Mouse (Mus musculus) thymus, adult 2 months (tissue): Measurements from ENCODE around the gene Cfl1. TPM values are rescaled to one million over a fixed set of nuclear protein-coding genes. Genes with fewer than 3 reads are reported as not detected.

ENCODE experiments used
- DNase-seq: peaks from one replicate; pipeline ENCODE4 v3.0.0; 2021
- H3K27ac ChIP-seq: fragments of 200-500 bp; 2 replicates; pipeline ENCODE4 v1.5.1; 2012; ENCODE audit warnings: low read length, control low read depth; ENCODE audit not compliant: control insufficient read depth, insufficient read depth
- H3K27me3 ChIP-seq: fragments of 200-500 bp; 2 replicates; pipeline ENCODE4 v1.6.1; 2012; ENCODE audit warnings: mild to moderate bottlenecking, low read length, moderate library complexity, mixed read lengths; ENCODE audit not compliant: control insufficient read depth, insufficient read depth
- H3K36me3 ChIP-seq: fragments of 200-500 bp; 2 replicates; pipeline ENCODE4 v1.6.1; 2012; ENCODE audit warnings: mild to moderate bottlenecking, low read length, moderate library complexity; ENCODE audit not compliant: control insufficient read depth, insufficient read depth
- H3K4me1 ChIP-seq: fragments of 200-500 bp; replicated peaks from 2 replicates; pipeline ENCODE4 v1.6.1; 2012; ENCODE audit warnings: low read length; ENCODE audit not compliant: control insufficient read depth, insufficient read depth
- H3K4me3 ChIP-seq: fragments of 200-500 bp; 2 replicates; pipeline ENCODE4 v1.5.1; 2012; ENCODE audit warnings: mild to moderate bottlenecking, low read length, control low read depth, moderate library complexity; ENCODE audit not compliant: control insufficient read depth, insufficient read depth
- CTCF ChIP-seq: fragments of 200-500 bp; IDR thresholded peaks from 2 replicates; pipeline ENCODE4 v1.5.1; 2012; ENCODE audit warnings: mild to moderate bottlenecking, control low read depth, low read length, moderate library complexity, borderline replicate concordance; ENCODE audit not compliant: control insufficient read depth, poor library complexity, insufficient read depth; ENCODE audit errors: extremely low read depth
- POLR2A ChIP-seq: fragments of 200-500 bp; IDR thresholded peaks from 2 replicates; pipeline ENCODE4 v1.6.1; 2012; ENCODE audit warnings: mild to moderate bottlenecking, low read length, control low read depth, moderate library complexity; ENCODE audit not compliant: control insufficient read depth, poor library complexity, insufficient read depth; ENCODE audit errors: extremely low read depth
- WGBS: fragments of 180-500 bp; shearing (Covaris S2); methylation state at CpG from one replicate; pipeline ENCODE4 v1.1.7; 2018; 5-methylcytosine and 5-hydroxymethylcytosine counted together
- polyA plus RNA-seq: library from polyadenylated mRNA; depleted of rRNA; stranded (reverse); fragments of >200 nt; gene quantifications from 2 replicates; pipeline ENCODE4 v1.2.3, GENCODE M21; 2012

The Cfl1 gene
- polyA plus RNA-seq, 1 experiment, result 1,557 TPM

- H3K27me3 ChIP-seq, result no peaks in the 10 kb centered on the region
- 78% methylated on average over 15 of the region's 15 CpGs for WGBS
- H3K36me3 ChIP-seq, result peaks cover 5% of the 10 kb centered on the region
- no peak overlapping the region for H3K27ac ChIP-seq
- peaks cover 20% of the 10 kb centered on the region for H3K4me1 ChIP-seq
- H3K4me3 ChIP-seq, result no peak overlapping the region
- TF ChIP-seq POLR2A (no peak), CTCF (peak; percentile 91)
- DNase-seq, result peak; percentile 72
Observed at GRCm38 (mm10) chr19:5463791-5464562, 26.3 kb upstream of the Cfl1 start.

GRCm38 (mm10) chr19:5465037-5465436 lies 25.2 kb upstream of the Cfl1 start:
- Histone ChIP-seq H3K27ac (no peak overlapping the region), H3K27me3 (no peaks in the 10 kb centered on the region), H3K4me1 (peaks cover 19% of the 10 kb centered on the region), H3K36me3 (peaks cover 5% of the 10 kb centered on the region), H3K4me3 (no peak overlapping the region)
- no peak for DNase-seq
- TF ChIP-seq POLR2A (no peak), CTCF (no peak)
- 93% methylated on average over 8 of the region's 8 CpGs for WGBS

- Histone ChIP-seq H3K36me3 (peaks cover 5% of the 10 kb centered on the region), H3K27ac (peak overlapping the region; percentile 23; the same call in 1 of the 2 replicates), H3K4me1 (peaks cover 15% of the 10 kb centered on the region), H3K4me3 (no peak overlapping the region), H3K27me3 (no peaks in the 10 kb centered on the region)
- 51% methylated on average over 6 of the region's 6 CpGs for WGBS
- no peak for TF ChIP-seq CTCF
- TF ChIP-seq POLR2A, result no peak
- no peak for DNase-seq
Observed at GRCm38 (mm10) chr19:5466916-5467500, 23.2 kb upstream of the Cfl1 start.

GRCm38 (mm10) chr19:5468374-5468773 lies 21.9 kb upstream of the Cfl1 start, which contains the start of gene Ctsw:
Gene Ctsw (minus strand): TSS chr19:5468507.
- peak; percentile 72 for DNase-seq
- no peaks in the 10 kb centered on the region for H3K27me3 ChIP-seq
- peaks cover 15% of the 10 kb centered on the region for H3K4me1 ChIP-seq
- H3K4me3 ChIP-seq, result 0 out of 2 replicates have a peak within 1 kb of the TSS, but pooled peaks have one; percentile 1
- 0 out of 2 replicates have a peak, but pooled peaks have one; percentile 22 for TF ChIP-seq POLR2A
- TF ChIP-seq CTCF, result no peak
- H3K36me3 ChIP-seq, result peaks cover 5% of the 10 kb centered on the region
- 9% methylated on average over 5 of the region's 5 CpGs for WGBS
- H3K27ac ChIP-seq, result peak within 1 kb of the TSS; percentile 7

GRCm38 (mm10) chr19:5471846-5472245 lies 18.4 kb upstream of the Cfl1 start:
- Histone ChIP-seq H3K4me3 (no peak overlapping the region), H3K27me3 (peaks cover 5% of the 10 kb centered on the region), H3K4me1 (peaks cover 24% of the 10 kb centered on the region), H3K36me3 (no peaks in the 10 kb centered on the region), H3K27ac (no peak overlapping the region)
- DNase-seq, result no peak
- 81% methylated on average over 5 of the region's 5 CpGs for WGBS
- TF ChIP-seq POLR2A, result no peak

- H3K36me3 ChIP-seq, result no peaks in the 10 kb centered on the region
- DNase-seq, result no peak
- peaks cover 5% of the 10 kb centered on the region for H3K27me3 ChIP-seq
- 84% methylated on average over 3 of the region's 3 CpGs for WGBS
- H3K27ac ChIP-seq, result no peak overlapping the region
- TF ChIP-seq CTCF (no peak), POLR2A (no peak)
- peaks cover 23% of the 10 kb centered on the region for H3K4me1 ChIP-seq
- no peak overlapping the region for H3K4me3 ChIP-seq
Observed at GRCm38 (mm10) chr19:5472857-5473256, 17.4 kb upstream of the Cfl1 start.

GRCm38 (mm10) chr19:5473720-5474119 lies 16.5 kb upstream of the Cfl1 start, which contains the start of gene Efemp2:
Gene Efemp2 (plus strand): TSS chr19:5473954.
- WGBS, result 31% methylated on average over 22 of the region's 22 CpGs
- TF ChIP-seq POLR2A (no peak), CTCF (no peak)
- H3K36me3 ChIP-seq, result no peaks in the 10 kb centered on the region
- peaks cover 5% of the 10 kb centered on the region for H3K27me3 ChIP-seq
- no peak within 1 kb of the TSS for H3K27ac ChIP-seq
- H3K4me3 ChIP-seq, result peak within 1 kb of the TSS; percentile 46
- peak; percentile 58 for DNase-seq
- H3K4me1 ChIP-seq, result peaks cover 14% of the 10 kb centered on the region
